Mouse (Mus musculus): ENCODE measurements around the gene Tmem136.
A peak's percentile ranks its signal among the peaks of the same experiment; 100 is the strongest.
"Not testable (repeated sequence)": the region's sequence is repeated elsewhere in the genome, so short reads cannot be mapped to it uniquely, and the experiment has no call there.

Gene Tmem136

DNA sequence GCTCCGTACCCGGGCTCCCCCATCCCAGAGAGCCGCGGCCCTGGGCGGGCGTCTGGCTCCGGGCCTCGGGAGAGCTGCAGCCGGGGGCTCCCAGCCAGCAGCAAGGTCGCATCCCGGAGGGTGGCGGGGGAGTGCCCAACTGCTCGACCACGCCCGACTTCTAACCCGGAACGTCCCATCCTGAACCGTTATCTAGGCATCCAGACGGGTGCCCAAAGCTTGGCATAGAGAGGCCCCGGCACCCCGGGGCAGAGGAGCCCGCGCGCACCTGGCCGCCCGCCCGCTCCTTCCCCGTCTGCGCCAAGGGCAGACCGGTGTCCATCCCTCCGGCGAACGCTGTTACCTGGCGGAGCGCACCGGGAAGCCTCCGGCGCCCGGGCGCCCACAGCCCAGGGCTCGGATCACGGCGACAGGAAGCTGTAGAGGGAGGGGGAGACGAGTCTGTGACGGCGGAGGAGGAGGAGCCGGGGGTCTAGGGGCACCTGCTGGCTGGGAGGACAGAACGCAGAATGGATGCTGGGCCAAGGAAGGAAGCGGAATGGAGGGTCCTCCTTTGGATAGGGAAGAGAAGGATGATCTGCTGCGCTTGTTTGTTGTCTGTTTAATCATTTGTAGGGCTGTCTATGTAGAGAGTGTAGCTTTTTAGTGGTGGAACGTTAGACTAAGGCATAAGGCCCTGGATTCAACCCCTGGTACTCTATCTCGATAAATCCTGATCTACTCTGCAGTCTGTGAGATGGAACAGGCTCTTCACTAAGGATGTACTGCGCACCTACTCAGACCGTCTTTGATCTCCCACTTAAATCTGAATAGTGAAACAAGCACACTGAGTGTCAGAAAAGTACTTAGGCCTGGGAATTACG lies at the start of gene Tmem136:
Gene Tmem136 (minus strand): TSS at position 437 of the 863 bp plus-strand sequence.
- DNase-seq = peak; percentile 46 to 69

DNA sequence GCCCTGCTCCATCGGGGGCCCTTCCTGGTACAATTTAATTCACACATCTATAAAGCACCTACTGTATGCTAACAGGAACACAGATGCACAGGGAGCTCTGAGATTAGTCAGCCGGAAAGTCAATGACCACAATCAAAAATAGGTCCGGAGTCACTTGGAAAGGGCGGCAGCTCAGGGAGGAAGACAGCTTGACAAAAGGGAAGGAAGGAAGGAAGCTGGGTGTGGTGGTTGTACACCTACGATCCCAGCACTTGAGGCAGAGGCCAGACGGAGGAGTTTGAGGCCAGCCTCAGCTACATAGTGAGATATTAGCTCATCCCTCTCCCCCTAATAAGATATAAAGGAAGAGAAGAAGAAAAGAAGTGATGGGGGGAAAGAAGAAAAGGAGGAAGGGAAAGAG lies 39.6 kb upstream of the Tmem136 start:
- DNase-seq = no peak

DNA sequence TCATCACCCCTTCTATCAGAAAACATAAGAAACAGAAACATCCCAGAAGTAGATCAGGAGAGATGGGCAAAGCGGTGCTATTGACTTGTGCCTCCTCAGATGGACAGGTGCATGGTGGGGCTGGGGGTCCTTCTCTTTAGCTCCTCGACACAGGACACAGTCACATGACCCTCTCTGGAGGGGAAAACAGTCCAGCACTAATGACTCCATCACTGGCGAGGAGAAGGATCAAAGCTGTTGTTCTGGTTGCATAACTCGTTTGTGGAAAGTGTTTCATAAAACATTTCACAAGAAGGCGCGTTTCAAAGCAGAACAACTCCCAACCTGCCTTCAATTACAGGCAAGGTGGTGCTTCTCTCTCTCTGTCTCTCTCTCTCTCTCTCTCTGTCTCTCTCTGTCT lies 35.4 kb upstream of the Tmem136 start:
- no peak for DNase-seq

- no peak for DNase-seq
Observed at GRCm38 (mm10) chr9:43150957-43151356, 34.6 kb upstream of the Tmem136 start.

GRCm38 (mm10) chr9:43150075-43150474 lies 33.7 kb upstream of the Tmem136 start:
- peak in 1 of 2 experiments; percentile 29 for DNase-seq

GRCm38 (mm10) chr9:43149498-43149897 lies 33.1 kb upstream of the Tmem136 start:
- DNase-seq = no peak

DNA sequence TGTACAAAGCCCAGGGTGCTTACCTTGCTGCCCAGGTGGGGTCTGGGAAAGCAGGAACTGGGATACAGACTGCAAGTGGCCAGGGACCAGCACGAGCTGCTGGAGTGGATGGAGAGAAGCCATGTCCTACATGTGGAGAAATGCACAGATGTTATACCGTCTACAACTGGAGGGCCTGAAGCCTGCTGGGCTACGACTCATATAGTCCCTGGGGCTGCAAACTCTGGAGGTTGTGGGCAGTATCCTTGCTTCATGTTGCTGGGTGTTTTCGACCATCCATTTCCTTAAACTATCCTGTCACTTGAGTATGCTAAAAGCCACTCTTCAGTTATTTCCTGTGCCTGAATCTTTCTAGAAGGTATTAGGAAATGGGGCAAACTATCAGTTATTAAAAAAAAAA lies 28.8 kb upstream of the Tmem136 start:
- no peak for DNase-seq

DNA sequence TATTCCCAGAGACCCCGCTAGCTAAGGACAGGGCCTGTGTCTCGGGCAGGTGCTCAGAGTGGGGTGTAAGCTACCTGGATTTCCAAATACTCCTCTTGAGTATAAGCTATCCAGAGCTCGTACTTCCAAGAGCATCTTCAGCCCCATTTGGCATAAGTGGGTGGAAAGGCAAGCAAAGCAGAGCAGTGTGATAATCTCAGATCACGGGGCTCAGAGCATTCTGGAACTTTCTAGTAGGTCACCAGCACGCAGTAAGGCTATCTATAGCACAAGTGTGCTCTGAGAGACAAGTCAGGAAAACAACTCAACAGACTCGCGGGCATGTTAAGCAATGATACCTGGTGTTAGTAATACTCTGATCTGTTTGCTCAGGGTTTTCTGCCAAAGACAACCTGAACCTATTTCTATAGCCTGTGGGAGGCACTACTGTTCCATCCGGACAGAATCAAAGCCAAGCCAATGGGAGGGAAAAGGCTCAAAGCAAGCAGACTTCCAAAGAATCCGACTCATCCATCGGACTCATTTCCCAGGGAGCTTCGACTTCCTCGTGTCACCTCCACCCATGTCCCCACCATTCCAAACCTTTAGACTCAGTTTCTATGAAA lies 27.9 kb upstream of the Tmem136 start:
- no peak for DNase-seq

- peak; percentile 79 to 87 for DNase-seq
Observed at GRCm38 (mm10) chr9:43141839-43142238, 25.5 kb upstream of the Tmem136 start.

- DNase-seq = no peak
Observed at GRCm38 (mm10) chr9:43133525-43133924, 17.2 kb upstream of the Tmem136 start.

- no peak for DNase-seq
Observed at GRCm38 (mm10) chr9:43132380-43132779, 16.0 kb upstream of the Tmem136 start.

- DNase-seq = no peak
Observed at GRCm38 (mm10) chr9:43131940-43132339, 15.6 kb upstream of the Tmem136 start.

GRCm38 (mm10) chr9:43130684-43131083 lies 14.3 kb upstream of the Tmem136 start:
- DNase-seq = peak in 1 of 2 experiments; percentile 31

- peak; percentile 55 to 69 for DNase-seq
Observed at GRCm38 (mm10) chr9:43127101-43127787, 10.9 kb upstream of the Tmem136 start.

DNA sequence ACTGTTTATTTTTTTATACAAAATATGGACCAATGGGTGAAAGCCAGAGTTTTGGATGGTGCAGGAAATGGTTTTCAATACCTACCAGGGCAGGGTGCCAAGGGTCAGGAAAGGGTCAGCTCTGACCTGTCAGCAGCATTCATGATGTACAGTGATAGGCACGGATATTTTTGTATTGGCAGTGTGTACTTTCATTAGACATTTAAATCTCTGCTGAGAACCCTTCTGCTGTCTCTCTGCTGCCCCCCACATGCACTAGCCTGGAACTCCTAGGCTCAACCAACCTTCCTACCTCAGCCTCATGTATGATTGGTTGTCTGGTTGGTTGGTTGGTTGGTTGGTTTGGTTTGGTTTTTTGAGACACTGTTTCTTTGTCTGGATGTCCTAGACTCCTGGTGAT lies 6.0 kb upstream of the Tmem136 start:
- peak in 1 of 2 experiments; percentile 63 for DNase-seq

- not testable (repeated sequence) for DNase-seq
Observed at GRCm38 (mm10) chr9:43121948-43122347, 5.6 kb upstream of the Tmem136 start.

DNA sequence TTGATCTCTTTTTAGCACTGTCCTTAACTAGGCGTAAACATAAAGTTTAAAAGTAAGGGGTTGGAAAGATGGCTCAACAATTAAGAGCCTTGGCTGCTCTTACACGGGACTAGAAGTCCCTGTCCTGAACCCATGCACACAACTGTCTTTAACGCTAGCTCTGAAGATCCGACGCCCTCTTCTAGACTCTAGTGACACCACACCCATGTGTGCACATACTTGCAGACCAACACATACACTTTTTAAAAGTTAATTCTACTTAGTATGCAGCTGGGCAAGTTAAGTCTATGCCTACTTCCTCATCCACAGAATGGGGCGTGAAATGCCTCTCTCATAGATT lies 597 bp upstream of the Tmem136 start:
- DNase-seq = no peak

GRCm38 (mm10) chr9:43115431-43116133 lies 788 bp downstream of the Tmem136 start:
- peak; percentile 72 to 77 for DNase-seq

- DNase-seq = peak in 1 of 2 experiments; percentile 65
Observed at GRCm38 (mm10) chr9:43114833-43115232, 1.5 kb downstream of the Tmem136 start.

DNA sequence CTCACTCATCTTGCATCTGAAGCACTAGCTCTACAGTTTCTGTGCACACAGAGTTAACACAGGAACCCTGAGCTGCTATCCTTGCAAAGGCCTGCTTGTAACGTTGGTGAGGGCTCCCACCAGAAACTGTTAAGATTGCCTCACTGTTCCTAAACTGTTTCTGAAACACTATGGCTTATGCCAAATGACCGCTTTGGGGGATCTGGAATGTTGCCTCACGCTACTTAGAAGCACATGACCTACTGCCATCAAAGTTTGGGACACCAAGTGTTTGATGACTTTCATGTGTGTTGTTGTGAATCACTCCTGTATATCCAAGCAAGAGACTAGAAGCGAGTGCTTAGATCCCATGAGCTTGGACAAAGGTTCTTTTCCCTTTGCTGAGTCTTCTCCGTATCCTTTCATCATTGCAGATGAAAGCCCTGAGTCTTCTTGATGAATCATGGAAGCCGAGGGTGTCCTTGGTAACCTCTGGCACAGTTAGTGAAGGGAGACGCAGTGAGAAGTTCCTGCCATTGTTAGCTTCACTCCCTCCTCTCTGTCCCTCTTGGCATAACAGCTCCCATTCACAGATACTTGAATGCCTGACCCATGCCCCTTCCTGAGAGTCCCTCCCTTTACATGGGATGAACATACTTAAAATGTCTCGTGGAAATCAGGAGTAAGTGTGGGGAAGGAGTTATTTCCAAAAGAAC lies 5.9 kb downstream of the Tmem136 start:
- DNase-seq = no peak

DNA sequence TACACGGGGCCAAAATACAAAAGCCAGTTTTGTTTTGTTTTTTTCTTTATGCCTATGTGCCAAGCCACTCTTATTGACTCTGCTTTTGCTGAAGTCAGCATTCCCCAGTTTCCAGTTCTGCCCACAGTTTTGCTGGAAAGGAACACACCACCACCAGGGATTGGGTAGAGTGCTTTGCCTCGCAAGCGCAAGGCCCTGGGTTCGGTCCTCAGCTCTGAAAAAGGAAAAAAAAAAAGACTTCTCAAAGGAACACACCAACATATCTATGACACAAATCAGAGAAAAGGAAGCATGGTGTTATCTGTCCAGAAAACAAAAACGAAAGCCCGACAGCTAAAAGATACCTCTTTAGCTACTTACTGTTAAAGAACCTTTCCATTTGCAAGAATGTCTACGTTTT lies 7.2 kb downstream of the Tmem136 start:
- DNase-seq = no peak

DNA sequence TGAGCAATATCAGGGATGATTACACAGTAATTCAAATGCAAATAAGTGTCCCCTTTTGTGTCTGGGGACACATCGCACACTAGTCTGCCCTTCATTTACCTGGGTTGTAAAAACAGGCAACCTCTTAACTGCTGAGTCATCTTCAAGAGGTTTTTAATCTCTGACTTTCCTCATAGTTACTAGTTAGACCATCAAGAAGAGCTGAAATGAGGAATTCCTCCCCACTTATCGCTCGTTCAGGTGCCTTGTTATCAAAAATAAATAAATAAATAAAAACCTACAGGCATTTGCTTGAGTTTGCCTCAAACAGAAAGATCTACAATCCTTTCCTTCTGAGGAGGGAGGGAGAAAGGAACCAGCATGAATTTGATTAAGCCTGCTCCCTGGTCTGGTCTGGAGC lies 7.6 kb downstream of the Tmem136 start:
- no peak for DNase-seq

Measured in kidney, postnatal 36 days (tissue).